Mouse (Mus musculus) MEL (cell line): ENCODE data around the gene Zbtb18.

ENCODE experiments used
- CTCF ChIP-seq, 3 experiments: IDR thresholded peaks in 2 of 3; conservative IDR thresholded peaks in 1 of 3; 2 replicates each; pipeline ENCODE4 v1.5.1; 2011 to 2012; ENCODE audit warnings: low read length in 3 of 3, low read depth in 2 of 3, mild to moderate bottlenecking in 2 of 3, improper control_type of control experiment in 1 of 3, inconsistent platforms in 1 of 3, mixed read lengths in 1 of 3, moderate library complexity in 1 of 3; ENCODE audit not compliant: control insufficient read depth in 1 of 3, insufficient read depth in 1 of 3, poor library complexity in 1 of 3, severe bottlenecking in 1 of 3
- EP300 ChIP-seq, 2 experiments: IDR thresholded peaks; 2 replicates each; pipeline ENCODE4 v1.6.1; 2011; ENCODE audit warnings: improper control_type of control experiment in 2 of 2, low read length in 2 of 2, low read depth in 1 of 2, mild to moderate bottlenecking in 1 of 2
- GABPA ChIP-seq: IDR thresholded peaks from 2 replicates; pipeline ENCODE4 v1.6.1; 2012; ENCODE audit warnings: low read depth, mild to moderate bottlenecking, inconsistent platforms, low read length, improper control_type of control experiment, moderate library complexity
- POLR2A ChIP-seq, 2 experiments: IDR thresholded peaks; 2 replicates each; pipeline ENCODE4 v1.6.1; 2011 to 2012; ENCODE audit warnings: low read length in 2 of 2, mild to moderate bottlenecking in 2 of 2, control low read depth in 1 of 2, improper control_type of control experiment in 1 of 2, low read depth in 1 of 2, moderate library complexity in 1 of 2; ENCODE audit not compliant: control insufficient read depth in 1 of 2, insufficient read depth in 1 of 2, poor library complexity in 1 of 2
- POLR2AphosphoS2 ChIP-seq: IDR thresholded peaks from 2 replicates; pipeline ENCODE4 v1.6.1; 2011; ENCODE audit warnings: low read length, improper control_type of control experiment
- USF2 ChIP-seq, 2 experiments: IDR thresholded peaks; 2 replicates each; pipeline ENCODE4 v1.6.1; 2011 to 2012; ENCODE audit warnings: improper control_type of control experiment in 2 of 2, low read length in 2 of 2, borderline replicate concordance in 1 of 2, inconsistent platforms in 1 of 2, low read depth in 1 of 2, mild to moderate bottlenecking in 1 of 2; ENCODE audit not compliant: insufficient read depth in 1 of 2
- ZKSCAN1 ChIP-seq: IDR thresholded peaks from 2 replicates; pipeline ENCODE4 v1.6.1; 2012; ENCODE audit warnings: low read depth, mild to moderate bottlenecking, inconsistent platforms, low read length, improper control_type of control experiment, moderate library complexity

GRCm38 (mm10) chr1:177484680-177485079 lies 42.5 kb downstream of the Zbtb18 start:
- TF ChIP-seq CTCF (IDR thresholded peaks at IDR 0.05 in 2 of 3, conservative IDR thresholded peaks at IDR 0.05 in 1 of 3; ENCODE audit: control insufficient read depth in 1 of 3, insufficient read depth in 1 of 3, low read depth in 2 of 3, low read length in 3 of 3, poor library complexity in 1 of 3, severe bottlenecking in 1 of 3) (no peak), POLR2A (IDR thresholded peaks at IDR 0.05; ENCODE audit: control insufficient read depth in 1 of 2, insufficient read depth in 1 of 2, low read depth in 1 of 2, low read length in 2 of 2, poor library complexity in 1 of 2) (no peak), USF2 (IDR thresholded peaks at IDR 0.05; ENCODE audit: borderline replicate concordance in 1 of 2, insufficient read depth in 1 of 2, low read depth in 1 of 2, low read length in 2 of 2) (no peak), EP300 (IDR thresholded peaks at IDR 0.05; ENCODE audit: low read depth in 1 of 2, low read length in 2 of 2) (no peak), ZKSCAN1 (no peak), POLR2AphosphoS2 (no peak), GABPA (no peak)
